Mouse (Mus musculus): ENCODE results near the gene Extl1.
A peak's percentile ranks its signal among the peaks of the same experiment; 100 is the strongest.
"Not testable (repeated sequence)": the region's sequence is repeated elsewhere in the genome, so short reads cannot be mapped to it uniquely, and the experiment has no call there.

The Extl1 gene

DNA sequence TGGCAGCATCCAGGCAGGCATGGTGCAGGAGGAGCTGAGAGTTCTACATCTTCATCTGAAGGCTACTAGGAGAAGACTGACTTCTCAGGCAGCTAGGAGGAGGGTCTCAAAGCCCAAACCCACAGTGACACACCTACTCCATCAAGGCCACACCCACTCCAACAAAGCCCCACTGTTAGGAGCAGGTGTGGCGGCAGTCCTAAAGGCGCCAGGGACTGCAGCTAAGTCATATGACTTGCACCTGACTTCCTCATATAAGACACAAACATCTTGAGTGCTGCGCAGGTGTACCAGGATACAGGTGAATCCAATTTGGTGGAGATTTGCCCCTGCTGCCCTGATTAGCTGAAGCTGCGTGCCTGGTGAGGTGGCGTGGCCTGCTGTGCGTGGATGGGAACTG is at the start of gene Extl1:
Gene Extl1, minus strand, starts transcription at position 101 of the 400 bp plus-strand sequence.
- not testable (repeated sequence) for DNase-seq (ENCODE audit: low spot score in 2 of 2)

- peak; percentile 68 to 70 for DNase-seq (ENCODE audit: low spot score in 2 of 2)
Observed at GRCm38 (mm10) chr4:134432686-134433360, 49.2 kb upstream of the Extl1 start.

DNA sequence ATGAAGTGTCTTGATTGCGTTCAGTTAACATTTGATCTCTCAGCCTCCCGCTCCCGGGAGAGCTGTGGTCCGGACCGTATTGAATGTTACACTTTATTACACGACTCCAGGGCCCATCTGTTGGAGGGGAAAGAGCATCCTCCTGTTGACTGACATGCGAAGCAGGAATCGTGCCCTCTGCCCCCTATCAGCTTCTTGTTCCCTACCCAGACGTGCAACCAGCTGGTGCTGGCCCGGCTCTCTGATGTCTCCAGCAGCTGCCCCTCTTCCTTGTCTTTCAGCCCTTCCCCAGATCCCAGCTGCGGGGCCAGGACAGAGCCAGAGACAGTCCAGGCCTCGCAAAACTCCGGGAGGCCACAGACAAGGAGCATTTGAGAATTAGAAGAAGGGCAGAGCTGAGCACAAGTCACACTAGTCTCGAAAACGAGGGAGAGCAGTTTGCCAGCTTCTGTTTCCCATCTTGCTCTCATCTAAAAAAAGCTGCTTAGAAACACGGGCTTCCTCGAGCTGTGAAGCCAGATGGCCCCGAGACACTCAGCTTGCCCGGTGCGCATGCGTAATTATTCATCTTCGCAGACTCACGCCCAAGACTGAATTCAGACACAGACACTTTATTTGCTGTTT is 46.8 kb upstream of the Extl1 start:
- DNase-seq (ENCODE audit: low spot score in 2 of 2), result peak; percentile 94 to 97

GRCm38 (mm10) chr4:134425088-134425487 is 41.4 kb upstream of the Extl1 start:
- DNase-seq (ENCODE audit: low spot score in 2 of 2), result no peak

DNA sequence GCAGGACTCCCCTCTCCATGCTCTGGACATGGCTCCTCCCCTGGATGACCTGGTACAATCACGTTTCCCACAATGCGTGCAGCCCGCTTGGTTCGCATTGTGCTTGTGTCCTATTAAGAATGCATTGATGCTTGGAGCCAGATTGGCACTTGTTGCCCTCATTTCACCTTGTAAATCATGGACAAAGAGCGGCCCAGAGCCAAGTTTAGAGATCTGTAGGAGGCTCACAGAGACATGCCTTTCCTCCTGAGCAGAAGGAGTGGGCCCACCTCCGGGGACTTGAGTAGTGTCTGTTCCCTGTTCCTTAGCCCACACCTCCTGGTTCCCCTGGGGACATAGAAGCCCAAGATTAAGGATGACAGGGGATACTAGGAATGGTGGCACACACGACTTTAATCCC is 40.3 kb upstream of the Extl1 start:
- DNase-seq (ENCODE audit: low spot score in 2 of 2), result no peak

GRCm38 (mm10) chr4:134421971-134422370 is 38.3 kb upstream of the Extl1 start:
- no peak for DNase-seq (ENCODE audit: low spot score in 2 of 2)

- DNase-seq (ENCODE audit: low spot score in 2 of 2), result no peak
Observed at GRCm38 (mm10) chr4:134417111-134417510, 33.5 kb upstream of the Extl1 start.

- DNase-seq (ENCODE audit: low spot score in 2 of 2), result peak; percentile 56 to 78
Observed at GRCm38 (mm10) chr4:134416602-134417001, 33.0 kb upstream of the Extl1 start.

DNA sequence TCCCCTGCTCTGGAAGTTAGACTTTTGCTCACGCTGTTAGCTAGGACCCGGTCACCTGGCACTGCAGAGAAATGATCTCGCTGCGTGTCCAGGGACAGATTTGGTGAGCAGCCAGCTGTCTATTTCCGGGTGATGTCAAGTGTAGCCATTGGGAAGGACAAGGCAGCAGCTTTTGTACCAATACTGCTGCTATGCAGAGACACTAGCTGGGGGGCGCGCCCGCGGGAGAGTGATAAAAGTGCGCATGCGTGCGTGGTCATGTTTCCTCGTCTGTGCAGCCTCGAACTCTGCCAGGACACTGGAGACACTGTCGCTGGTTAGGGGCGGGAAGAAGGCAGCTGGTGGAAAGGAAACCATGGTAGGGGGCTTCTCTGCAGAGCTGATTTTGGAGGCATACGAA is 32.5 kb upstream of the Extl1 start:
- peak; percentile 65 to 68 for DNase-seq (ENCODE audit: low spot score in 2 of 2)

DNA sequence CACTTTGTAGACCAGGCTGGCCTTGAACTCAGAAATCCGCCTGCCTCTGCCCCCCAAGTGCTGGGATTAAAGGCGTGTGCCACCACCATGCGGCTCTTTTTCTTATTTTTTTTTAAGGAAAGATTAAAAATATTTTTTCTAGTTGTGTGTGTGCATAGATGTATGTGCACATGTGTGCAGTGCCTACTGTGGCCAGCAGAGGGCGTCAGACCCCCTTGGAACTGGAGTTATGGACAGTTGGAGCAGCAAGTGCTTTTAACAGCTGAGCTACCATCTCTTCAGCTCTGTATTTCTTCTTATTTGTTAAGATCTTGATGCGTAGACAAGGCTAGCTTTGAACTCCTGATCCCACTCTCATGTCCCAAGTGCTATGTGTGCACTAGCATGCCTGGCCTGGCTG is 25.6 kb upstream of the Extl1 start:
- DNase-seq (ENCODE audit: low spot score in 2 of 2), result no peak

GRCm38 (mm10) chr4:134403721-134404120 is 20.1 kb upstream of the Extl1 start:
- DNase-seq (ENCODE audit: low spot score in 2 of 2), result no peak

DNA sequence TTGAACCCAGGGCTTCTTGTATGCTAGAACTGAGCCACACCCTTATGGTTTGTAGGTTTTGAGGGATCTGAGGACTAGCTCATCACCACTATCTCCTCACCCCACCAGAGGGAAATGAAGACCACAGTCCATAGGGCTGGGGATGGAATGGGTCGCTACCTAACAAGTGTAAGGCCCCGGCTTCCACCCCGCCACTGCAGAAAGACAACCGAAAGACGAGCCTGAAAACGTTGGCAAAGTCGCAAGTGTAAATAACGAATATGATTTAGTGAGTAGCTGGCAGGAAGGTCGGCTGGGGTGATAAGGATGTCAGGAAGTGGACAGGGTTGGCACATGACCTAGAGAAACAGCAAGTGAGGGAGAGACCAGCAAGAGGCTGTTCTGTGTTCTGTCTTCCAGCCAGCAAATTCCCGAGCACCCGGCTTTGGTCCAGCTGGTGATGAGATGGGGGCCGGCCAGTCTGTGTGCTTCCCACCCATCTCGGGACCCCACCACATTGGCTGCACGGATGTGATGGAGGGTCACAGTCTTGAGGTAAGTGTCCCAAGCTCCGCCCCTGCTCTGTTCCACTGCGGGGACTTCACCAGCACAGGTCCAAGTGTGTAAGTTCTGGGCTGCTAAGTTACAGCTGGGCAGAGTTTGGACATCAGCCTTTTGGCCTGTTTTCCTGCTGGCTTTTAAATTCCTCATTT is 19.1 kb upstream of the Extl1 start:
- peak; percentile 66 to 74 for DNase-seq (ENCODE audit: low spot score in 2 of 2)

DNA sequence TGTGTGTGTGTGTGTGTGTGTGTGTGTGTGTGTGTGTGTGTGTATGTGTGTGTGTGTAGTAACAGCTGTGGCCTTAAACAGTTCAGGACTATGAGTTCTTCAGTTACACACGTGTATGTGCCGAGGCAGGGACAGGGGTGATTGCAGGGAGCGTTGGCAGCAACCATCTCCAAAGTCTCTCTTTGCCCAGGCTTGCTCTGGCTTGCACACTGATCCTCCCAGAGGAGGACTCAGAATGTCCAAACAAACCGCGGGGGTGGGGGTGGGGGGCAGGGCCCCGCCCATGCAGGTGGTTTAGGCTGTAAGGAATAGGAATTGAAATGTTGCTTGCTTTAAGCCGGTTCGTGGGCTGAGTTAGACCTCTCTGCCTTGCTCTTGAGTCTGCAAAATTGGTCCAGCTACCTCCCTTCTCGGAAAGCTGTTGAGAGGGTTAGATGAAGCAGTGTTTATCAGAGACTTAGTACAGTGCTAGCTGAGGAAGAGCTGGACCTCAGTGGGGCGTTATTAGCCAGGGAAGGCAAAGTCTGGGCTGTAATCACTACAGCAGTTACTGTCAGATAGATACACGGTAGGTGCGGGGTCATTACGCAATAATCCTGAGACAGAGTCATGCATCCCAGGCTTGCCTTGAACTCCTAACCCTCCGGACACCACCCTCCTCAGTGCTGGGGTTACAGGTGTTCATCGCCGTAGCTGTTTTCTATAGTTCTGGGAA is 18.4 kb upstream of the Extl1 start:
- no peak for DNase-seq (ENCODE audit: low spot score in 2 of 2)

GRCm38 (mm10) chr4:134401181-134401661 is 17.6 kb upstream of the Extl1 start:
- DNase-seq (ENCODE audit: low spot score in 2 of 2), result peak; percentile 85 to 89

DNA sequence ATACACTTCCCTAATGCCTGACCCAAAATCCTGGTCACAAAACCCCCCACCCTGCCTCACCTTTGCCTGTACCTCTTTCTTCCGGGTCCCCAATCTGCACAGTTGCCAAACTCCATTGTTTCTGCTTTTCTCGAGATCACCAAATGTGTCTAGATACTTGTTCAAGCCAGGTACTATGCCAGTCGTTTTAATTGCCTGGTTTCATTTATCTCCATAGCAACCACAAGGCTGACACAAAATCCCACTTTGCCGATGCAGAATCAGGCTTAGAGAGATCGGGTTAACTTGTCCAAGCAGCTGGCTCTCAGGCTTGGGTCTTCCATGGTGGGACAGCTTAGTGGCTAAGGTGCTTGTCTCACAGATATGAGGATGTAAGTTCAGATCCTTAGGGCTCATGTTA is 16.6 kb upstream of the Extl1 start:
- peak in 1 of 2 experiments; percentile 64 for DNase-seq (ENCODE audit: low spot score in 2 of 2)

DNA sequence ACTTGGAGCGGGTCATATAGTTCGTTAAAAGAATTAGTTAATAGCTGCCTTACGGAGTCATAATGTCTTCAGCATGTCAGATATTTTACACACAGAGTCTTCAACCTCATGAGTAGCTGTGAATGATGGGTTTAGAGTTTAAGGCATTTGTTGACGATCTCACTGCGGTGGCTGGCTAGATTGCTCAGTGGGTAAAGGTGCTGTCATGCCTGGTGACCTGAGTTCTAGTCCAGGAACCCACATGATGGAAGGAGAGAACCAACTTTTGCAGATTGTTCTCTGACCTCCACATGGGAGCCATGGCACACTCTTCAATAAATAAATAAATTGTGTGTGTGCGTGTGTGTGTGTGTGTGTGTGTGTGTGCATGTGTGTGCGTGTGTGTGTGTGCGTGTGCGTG is 14.1 kb upstream of the Extl1 start:
- no peak for DNase-seq (ENCODE audit: low spot score in 2 of 2)

GRCm38 (mm10) chr4:134397121-134397520 is 13.5 kb upstream of the Extl1 start:
- peak; percentile 79 to 83 for DNase-seq (ENCODE audit: low spot score in 2 of 2)

- DNase-seq (ENCODE audit: low spot score in 2 of 2), result peak; percentile 96 to 98
Observed at GRCm38 (mm10) chr4:134395977-134396825, 12.6 kb upstream of the Extl1 start, which contains the start of gene Pafah2. Pafah2 (plus strand) TSS chr4:134396320.

DNA sequence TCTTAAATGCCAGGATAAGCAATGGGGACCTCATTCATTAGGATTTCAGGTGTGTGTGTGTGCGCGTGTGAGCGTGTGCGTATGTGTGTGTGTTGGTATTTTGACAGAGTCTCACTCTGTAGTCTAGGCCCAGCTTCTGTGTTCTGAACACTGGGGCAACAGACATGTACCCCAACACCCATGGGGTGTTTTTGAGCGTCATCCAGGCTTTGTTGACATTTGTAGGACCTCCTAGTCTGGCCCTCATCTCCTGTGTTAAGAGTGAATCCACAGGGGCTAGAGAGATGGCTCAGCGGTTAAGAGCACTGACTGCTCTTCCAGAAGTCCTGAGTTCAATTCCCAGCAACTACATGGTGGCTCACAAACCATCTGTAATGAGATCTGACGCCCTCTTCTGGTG is 11.5 kb upstream of the Extl1 start:
- DNase-seq (ENCODE audit: low spot score in 2 of 2), result peak in 1 of 2 experiments; percentile 43

DNA sequence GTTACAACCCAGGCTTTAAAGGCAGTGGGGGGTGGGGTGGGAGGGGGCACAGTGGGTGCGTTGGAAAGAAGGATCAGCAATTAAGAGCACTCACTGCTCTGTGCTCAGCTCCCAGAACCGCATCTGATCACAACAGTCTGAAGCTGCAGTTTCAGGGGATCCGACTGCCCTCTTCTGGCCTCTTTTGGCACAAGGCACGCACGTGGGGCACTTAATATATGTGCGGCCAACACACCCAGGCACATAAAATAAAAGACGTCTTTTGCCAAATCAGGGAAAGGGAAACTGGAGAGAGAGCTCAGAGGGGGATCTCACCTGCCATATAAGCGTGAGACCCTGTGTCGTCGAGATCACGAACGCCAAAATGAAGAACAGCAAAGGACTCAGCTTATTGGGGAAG is 9.4 kb upstream of the Extl1 start:
- DNase-seq (ENCODE audit: low spot score in 2 of 2), result peak in 1 of 2 experiments; percentile 67

DNA sequence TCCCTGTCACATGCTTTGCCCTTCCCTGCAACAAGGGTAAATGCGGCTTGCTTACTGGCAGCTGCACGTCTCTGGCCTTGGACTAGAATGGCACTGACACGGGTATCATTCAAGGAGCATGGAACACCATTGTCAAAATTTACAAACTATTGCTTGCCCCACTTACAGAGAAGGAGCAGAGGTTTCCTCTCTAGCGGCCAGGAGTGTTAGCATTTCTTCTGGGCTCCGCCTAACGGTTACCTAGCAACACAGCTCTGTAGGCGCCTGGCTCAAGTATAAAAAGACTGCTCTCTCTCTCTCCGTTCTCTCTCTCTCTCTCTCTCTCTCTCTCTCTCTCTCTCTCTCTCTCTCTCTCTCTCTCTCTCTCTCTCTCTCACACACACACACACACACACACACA is 8.9 kb upstream of the Extl1 start:
- DNase-seq (ENCODE audit: low spot score in 2 of 2), result peak in 1 of 2 experiments; percentile 80
